Mouse (Mus musculus) spleen, adult 12 weeks (tissue): Measurements from ENCODE around the gene H2-K1.
"Not testable (repeated sequence)": the region's sequence is repeated elsewhere in the genome, so short reads cannot be mapped to it uniquely, and the experiment has no call there.

Experiments used
- DNase-seq: peaks from one replicate; pipeline ENCODE4 v3.0.0; 2022; ENCODE audit warnings: low spot score

The H2-K1 gene

DNA sequence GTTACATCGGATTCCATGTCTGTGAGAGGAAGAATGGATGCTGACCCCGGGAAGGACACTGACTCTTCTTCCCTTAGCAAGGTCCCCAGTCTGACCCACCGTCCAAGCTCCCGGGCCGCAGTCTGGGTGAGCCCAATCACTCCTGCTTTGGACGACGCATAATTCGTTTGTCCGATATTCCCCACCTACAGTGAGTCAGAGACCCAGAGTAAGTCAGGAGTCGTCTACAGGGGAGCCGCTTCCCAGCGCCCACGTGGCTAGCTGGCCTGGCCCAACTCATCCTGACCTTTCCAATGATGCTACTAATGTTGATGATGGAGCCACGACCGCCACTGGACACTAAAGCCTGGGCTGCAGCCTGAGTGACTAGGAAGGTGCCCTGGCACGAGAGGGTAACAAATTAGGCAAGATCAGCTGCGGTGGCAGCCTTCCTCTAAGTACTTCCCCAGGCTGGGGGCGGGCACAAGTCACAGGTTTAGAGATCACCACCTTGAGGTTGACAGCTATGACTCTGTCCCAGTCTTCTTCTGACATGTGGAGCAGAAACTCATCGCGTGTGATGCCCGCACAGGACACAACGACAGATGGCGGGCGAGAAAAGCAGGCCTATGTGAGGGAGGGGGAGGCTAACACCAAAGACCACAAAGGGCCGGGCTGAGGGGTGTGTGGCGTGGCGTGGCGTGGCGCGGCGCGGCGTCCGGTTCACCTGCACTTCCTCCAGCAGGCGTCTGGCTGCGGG is 26.9 kb upstream of the H2-K1 start:
- peak; percentile 53 for DNase-seq

DNA sequence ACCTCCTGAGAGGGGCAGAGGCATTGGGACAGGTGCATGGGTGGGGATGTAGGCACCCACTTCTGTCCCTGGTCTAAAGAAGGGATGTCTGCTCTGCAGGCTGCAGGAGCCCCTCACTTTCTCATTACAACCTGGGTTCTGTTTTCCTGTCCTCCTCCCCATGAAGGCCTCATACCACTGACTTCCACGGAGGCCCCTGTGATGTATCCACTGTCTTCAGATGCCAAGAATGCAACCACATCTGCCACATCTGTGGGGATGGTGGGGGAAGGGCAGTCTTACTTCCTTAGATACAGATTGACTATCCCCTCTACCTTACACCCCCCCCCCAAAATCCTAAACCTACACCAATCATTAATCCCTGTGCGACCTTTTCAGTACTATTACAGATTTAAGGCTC is 26.1 kb upstream of the H2-K1 start:
- DNase-seq = no peak

DNA sequence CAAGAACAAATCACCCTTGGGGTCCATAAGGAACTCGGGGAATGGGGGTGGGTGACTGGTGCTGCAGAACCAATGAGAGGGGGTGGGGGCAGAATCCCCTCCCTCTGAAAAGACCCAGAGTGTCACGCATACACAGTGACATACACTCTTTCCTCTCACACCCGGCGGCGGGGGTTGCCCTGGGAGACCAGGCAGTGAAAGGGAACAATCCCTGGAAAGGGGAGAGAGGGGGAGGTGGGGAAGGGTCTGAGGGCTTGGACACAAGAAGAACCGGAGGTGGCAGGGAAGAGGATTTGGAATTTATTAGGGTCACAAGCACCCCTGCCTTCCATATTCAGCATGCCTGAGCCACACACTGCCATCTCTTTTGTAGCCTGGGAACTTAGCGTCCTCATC is 25.6 kb upstream of the H2-K1 start:
- DNase-seq = no peak

GRCm38 (mm10) chr17:34024861-34025755 is 25.0 kb upstream of the H2-K1 start:
- DNase-seq = no peak

DNA sequence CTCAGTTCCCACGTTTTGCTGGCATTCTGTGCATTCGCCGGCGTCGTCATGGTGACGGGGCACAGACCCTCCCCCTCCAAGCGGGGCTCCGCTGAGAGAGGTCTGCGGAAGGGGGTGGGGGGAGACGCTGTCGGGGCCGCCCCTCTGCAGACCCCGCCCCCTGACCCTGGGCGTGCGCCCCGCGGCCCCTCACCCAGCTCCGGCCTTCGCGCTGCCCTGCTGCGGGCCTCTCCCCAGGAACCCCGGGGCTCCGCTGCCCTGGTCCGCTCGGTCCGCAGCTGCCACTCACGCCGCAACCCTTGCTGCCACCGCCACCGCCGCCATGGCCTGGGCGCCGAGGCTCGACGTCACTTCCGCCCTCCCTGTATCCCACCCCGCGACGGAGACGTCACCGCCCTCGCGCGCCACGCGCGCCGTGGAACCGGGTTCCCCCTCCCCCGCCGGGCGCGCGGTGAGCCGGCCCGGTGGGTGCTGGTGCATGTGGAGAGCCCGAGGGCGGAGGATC is 24.2 kb upstream of the H2-K1 start, which contains the start of gene Ring1:
Ring1 (minus strand) TSS at position 364 of the 505 bp plus-strand sequence.
- peak; percentile 73 for DNase-seq

DNA sequence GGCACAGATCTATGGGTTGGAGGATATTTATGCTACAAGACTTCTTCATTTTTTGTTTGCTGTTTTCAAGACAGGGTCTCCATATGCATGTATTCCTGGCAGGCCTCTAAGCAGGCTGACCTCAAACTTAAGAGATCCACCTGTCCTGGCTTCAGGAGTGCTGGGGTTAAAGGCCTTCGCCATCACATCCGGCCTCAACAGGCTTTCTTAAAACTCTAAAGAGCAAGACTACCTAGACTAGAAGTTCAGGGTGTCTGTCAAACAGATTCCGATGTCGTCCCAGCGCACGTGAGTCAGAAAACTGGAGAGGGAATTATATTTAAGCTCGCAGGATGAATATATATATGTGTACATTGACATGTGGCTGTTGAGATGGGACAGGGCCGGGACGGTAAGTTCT is 23.5 kb upstream of the H2-K1 start:
- no peak for DNase-seq

DNA sequence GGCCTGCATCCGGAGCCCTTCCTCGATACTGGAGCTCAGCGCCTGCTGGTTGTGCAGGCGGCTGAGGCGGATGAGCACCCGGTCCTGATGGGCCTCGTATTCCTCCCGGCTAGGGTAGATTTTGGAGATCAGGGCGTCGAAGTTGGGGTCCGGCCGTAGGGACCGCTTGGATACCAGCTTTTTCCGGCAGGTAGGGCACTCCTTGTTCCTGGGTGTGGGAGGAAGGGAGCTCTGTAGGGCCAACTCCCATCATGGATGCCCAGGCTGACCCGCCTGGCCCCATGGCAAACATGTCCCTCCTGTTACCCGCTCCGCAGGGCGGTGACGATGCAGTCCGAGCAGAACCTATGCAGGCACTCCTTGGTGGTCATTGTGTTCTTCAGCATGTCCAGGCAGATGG is 22.8 kb upstream of the H2-K1 start:
- no peak for DNase-seq

DNA sequence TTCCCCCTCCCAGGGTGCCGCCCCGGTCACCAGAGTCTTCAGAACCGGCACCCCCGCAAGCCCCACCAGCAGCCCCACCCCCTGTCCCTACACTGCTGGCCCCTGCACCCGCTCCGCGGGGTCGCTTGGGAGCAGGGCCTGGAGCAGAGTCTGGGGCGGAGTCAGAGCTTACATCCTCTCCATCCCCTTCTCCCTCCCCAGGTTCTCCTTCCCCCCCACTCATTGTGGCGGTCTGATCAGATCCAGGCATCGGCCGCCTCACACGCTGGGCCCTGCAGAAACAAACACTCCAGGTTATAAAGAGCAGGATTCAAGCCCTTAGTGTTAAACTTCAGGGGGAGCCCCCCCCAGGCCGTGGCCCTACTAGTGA is 22.3 kb upstream of the H2-K1 start:
- DNase-seq = no peak

GRCm38 (mm10) chr17:34021539-34022413 is 21.6 kb upstream of the H2-K1 start:
- DNase-seq = no peak

- DNase-seq = no peak
These were observed 13.3 kb upstream of the H2-K1 start for GRCm38 (mm10) chr17:34013436-34013835.

DNA sequence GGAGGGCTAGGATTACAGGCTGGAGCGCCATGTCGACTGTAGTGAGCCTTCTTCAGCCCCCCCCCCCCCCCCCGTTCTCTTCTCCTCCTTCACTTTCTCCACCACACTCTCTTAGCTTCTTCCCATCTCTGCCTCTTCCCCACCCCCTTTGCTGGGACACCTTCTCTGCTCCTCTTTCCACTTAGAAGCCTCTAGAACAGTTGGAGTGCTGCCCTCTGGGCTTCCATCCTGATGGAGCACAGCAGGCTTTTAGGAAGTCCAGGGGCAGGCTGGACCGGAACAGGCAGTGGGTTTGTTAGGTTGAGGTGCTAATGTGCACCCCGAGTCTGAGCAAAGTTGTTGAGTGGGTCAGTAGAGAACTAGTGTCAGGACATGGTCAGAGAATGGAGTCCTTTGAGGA is 10.0 kb upstream of the H2-K1 start:
- no peak for DNase-seq

GRCm38 (mm10) chr17:34006570-34006969 is 6.4 kb upstream of the H2-K1 start:
- DNase-seq = no peak

GRCm38 (mm10) chr17:34003426-34003825 is 3.3 kb upstream of the H2-K1 start:
- peak; percentile 54 for DNase-seq

DNA sequence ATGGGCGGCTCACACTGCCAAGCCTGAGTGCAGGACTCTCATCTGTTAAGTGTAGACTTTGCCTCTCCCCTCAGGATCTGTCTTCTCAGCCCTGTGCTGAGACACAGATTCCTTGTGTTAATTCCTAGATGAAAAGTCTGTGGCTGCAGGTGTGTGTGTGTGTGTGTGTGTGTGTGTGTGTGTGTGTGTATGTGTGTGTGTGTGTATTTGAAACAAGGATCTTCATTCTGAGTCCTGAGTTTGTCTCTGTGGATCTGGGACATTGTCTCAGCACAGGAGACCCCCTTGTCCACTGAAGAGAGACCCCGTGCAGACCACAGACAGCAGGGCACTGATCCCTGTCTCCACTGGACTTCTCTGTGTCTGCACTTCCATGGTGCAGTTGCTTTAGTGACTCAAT is 649 bp upstream of the H2-K1 start:
- DNase-seq = not testable (repeated sequence)

DNA sequence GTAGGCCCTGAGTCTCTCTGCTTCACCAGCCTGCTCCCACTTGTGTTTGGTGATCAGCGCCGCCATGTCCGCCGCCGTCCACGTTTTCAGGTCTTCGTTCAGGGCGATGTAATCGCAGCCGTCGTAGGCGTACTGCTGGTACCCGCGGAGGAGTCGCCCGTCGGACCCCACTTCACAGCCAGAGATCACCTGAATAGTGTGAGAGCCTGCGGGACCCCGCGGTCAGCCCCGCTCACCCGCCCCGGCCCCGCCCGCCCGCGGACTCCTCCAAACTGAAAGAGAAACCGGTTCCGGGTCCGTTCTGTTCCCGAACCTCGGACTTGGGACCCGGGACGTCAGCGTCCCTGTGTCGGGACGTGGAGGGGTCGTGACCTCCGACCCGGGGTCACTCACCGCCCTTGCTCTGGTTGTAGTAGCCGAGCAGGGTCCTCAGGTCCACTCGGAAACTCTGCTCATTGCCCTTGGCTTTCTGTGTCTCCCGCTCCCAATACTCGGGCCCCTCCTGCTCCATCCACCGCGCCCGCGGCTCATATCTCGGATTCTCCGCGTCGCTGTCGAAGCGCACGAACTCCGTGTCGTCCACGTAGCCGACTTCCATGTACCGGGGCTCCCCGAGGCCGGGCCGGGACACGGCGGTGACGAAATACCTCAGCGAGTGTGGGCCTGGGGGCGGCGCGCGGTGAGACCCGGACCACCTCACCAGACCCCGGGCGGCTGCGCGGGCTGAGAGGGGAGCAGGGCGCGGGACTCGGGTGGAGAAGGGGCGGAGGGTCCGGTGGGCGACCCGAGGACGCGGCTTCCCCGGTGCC is 602 bp downstream of the H2-K1 start:
- peak; percentile 35 for DNase-seq

GRCm38 (mm10) chr17:33998697-33999096 is 1.4 kb downstream of the H2-K1 start:
- DNase-seq = peak; percentile 31

GRCm38 (mm10) chr17:33997025-33997424 is 3.1 kb downstream of the H2-K1 start:
- DNase-seq = not testable (repeated sequence)

DNA sequence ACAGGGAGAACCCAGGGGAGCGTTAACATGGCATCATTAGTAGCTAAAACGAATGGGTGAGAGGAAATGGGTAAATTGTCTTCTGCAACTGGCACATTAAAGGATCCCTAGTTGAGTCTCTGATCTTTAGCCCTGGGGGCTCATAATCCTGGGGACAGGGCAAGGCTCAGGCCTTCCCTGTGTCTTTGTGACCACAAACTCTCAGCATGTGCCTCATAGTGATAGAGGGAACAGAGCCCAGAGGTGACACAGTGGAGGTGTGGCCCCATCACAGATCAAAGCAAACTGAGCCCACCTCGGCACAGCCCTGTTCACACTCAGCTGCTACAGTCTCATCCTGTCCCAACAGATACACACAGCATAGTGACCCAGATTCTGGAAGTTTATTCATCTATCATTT is 4.5 kb downstream of the H2-K1 start:
- no peak for DNase-seq

DNA sequence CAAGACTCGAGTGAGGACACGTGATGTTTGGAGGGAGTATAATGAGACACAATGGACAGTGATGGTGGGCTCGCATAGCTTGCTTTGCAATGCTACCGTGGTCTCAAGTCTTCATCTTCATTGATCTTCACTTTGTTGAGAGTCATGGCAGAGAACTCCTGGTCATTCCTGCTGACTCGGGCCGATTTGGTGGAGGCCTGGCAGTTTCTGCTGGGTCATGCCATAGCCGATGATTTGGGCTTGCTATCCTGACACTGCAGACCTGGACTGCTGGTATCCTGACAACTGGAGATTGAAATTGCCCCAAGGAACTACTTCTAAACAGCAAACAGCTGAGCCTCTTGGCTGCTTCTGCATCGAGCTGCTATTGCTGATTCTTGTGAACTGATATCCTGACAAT is 5.2 kb downstream of the H2-K1 start:
- DNase-seq = no peak

- peak; percentile 46 for DNase-seq
These were observed 8.1 kb downstream of the H2-K1 start for GRCm38 (mm10) chr17:33991788-33992664.
